Mouse (Mus musculus): ENCODE results near the gene Ftl1.

Gene Ftl1

DNA sequence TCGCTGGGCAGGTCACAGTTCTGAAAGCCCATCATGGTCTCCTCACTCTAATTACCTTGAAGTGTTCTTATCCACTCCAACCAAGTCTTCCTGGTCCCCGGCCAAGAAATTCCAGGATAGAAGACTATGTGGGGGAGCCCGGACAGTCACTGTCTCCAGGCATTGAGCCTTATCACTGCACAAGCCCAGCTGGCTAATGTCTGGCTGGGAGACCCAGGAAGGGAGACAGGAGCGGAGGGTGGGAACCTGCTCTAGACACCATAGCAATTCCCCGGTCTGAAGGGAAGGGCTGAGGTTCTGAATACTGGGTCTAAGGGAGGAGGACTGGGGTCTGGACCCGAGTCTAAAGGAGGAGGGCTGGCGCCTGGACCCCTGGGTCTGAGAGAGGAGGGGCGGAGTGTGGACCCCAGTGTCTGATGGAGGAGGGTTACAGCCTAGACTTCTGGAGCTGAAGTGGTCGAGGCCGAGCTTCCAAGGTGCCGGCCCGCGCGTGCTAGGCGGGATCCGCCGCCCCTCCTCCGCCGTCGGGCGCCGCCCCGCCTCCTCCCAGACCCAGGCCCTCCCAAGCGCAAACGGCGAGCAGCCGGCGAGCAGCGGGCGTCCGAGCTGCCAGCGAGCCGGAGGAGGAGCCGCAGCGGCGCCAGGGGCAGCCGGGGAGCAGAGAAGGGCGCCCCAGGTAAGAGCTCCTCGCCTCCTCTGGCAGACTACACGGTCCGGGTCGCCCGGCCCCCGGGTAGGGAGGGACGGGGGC is 46.4 kb downstream of the Ftl1 start, which contains the start of gene Ntf5:
Gene Ntf5 (plus strand): TSS at position 583 of the 751 bp plus-strand sequence.
- no peak for DNase-seq (ENCODE audit: low spot score in 2 of 2)

DNA sequence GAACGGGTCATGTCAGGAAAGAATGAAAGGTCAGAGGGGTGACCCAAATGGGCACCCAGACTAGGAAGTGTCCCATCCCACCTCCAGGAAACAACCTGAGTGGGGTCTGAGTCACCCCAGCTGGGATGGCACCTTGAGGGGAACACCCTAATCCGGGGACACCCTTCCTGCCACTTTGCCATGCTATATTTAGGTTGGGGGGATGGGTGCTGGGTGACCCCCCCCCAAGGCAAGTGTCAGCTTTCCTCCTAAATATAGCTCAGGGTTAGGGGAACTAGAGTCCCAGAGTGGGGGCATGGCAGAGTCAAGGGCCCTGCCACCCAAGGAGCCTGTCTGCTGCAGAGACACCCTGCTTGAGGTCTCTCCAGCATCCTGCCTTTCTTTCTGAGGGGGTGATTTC is 47.3 kb downstream of the Ftl1 start:
- DNase-seq (ENCODE audit: low spot score in 2 of 2), result no peak

DNA sequence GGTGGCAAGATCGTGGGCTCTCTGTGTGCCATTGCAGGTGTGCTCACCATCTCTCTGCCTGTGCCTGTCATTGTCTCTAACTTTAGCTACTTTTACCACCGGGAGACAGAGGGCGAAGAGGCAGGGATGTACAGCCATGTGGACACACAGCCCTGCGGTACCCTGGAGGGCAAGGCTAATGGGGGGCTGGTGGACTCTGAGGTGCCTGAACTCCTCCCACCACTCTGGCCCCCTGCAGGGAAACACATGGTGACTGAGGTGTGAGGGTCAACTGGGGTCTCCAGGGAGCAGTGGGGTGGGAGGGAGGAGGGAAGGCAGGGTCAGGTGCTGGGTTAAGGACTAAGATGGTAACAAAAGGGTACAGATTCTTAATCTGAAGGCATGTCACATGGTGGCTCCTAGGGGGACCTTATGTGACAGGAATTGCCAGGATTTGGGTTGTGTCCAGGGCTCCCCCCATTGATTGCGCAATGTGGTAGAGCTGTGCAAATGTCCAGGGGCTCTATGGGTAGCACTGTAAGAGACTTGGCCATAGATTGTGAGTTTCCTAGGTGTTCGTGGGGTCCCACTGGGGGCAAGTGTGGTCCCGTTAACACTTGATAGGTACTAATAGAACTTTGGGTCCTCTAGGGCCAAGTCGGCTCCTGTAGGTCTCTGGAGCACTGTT is 50.1 kb downstream of the Ftl1 start:
- no peak for DNase-seq (ENCODE audit: low spot score in 2 of 2)

DNA sequence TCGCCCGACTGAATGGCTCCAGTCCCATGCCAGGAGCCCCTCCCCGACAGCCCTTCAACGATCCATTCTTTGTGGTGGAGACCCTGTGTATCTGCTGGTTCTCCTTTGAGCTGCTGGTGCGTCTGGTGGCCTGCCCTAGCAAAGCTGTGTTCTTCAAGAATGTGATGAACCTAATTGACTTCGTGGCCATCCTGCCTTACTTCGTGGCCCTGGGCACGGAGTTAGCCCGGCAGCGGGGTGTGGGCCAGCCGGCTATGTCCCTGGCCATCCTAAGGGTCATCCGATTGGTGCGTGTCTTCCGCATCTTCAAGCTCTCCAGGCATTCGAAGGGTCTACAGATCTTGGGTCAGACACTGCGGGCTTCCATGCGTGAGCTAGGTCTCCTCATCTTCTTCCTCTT is 50.7 kb downstream of the Ftl1 start:
- no peak for DNase-seq (ENCODE audit: low spot score in 2 of 2)

DNA sequence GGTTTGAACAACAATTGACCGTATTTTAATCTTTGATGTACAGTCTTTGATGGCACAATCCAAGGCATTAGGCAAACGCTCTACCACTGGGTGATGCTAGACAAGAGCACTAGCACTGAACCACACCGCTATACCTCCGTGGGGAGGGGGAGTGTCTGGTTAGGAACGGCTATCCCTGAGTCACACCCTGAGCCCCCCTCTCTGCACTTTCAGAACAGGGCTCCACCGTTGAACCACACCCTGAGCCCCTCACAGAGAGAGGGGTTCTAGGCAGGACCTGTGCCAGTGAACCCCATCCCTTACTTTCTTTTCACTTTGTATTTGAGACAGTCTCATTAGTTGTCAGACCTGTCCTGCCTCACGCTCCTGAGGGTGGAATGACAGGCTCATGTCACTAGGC is 51.3 kb downstream of the Ftl1 start:
- no peak for DNase-seq (ENCODE audit: low spot score in 2 of 2)

All from right cerebral cortex, adult 2 months (tissue).